Mouse (Mus musculus) G1E (cell line): Measurements from ENCODE around the gene Acer2. TPM values are rescaled to one million over a fixed set of nuclear protein-coding genes. Genes with fewer than 3 reads are reported as not detected.
A peak's percentile ranks its signal among the peaks of the same experiment; 100 is the strongest.

Source experiments
- ATAC-seq: 2 replicates; pipeline ENCODE4 v1.8.0; 2016; ENCODE audit warnings: mild to moderate bottlenecking; ENCODE audit not compliant: insufficient number of reproducible peaks, poor library complexity, low FRiP score, severe bottlenecking; ENCODE audit errors: extremely low read depth
- DNase-seq: peaks from one replicate; pipeline ENCODE4 v3.0.0; 2012; ENCODE audit warnings: low spot score
- H3K27me3 ChIP-seq: 2 replicates; pipeline ENCODE4 v1.6.1; 2012; ENCODE audit warnings: mild to moderate bottlenecking, low read length, inconsistent platforms; ENCODE audit not compliant: insufficient read depth
- H3K36me3 ChIP-seq: replicated peaks from 2 replicates; pipeline ENCODE3; 2012; ENCODE audit warnings: mild to moderate bottlenecking, inconsistent platforms
- H3K4me1 ChIP-seq: 2 replicates; pipeline ENCODE4 v1.6.1; 2012; ENCODE audit warnings: low read depth, low read length, inconsistent platforms, mixed read lengths; ENCODE audit not compliant: insufficient read depth
- H3K4me3 ChIP-seq: 2 replicates; pipeline ENCODE4 v1.5.1; 2012; ENCODE audit warnings: low read depth, mild to moderate bottlenecking, inconsistent platforms, low read length, moderate library complexity, mixed read lengths
- H3K9me3 ChIP-seq: replicated peaks from 2 replicates; pipeline ENCODE4 v1.6.1; 2012; ENCODE audit warnings: inconsistent platforms
- CTCF ChIP-seq: IDR thresholded peaks from 2 replicates; pipeline ENCODE4 v1.5.1; 2012; ENCODE audit warnings: low read depth, low read length, inconsistent platforms, mixed read lengths
- GATA1 ChIP-seq: IDR thresholded peaks from 2 replicates; pipeline ENCODE4 v1.6.1; 2012; ENCODE audit warnings: borderline replicate concordance, low read length, inconsistent platforms, mixed read lengths
- GATA2 ChIP-seq: IDR thresholded peaks from 2 replicates; pipeline ENCODE4 v1.6.1; 2012; ENCODE audit warnings: low read depth, low read length, inconsistent platforms, borderline replicate concordance
- POLR2AphosphoS5 ChIP-seq: IDR thresholded peaks from 2 replicates; pipeline ENCODE4 v1.6.1; 2012; ENCODE audit warnings: low read depth, low read length, inconsistent platforms; ENCODE audit not compliant: insufficient replicate concordance
- TAL1 ChIP-seq: conservative IDR thresholded peaks from 2 replicates; pipeline ENCODE4 v1.6.1; 2012; ENCODE audit warnings: low read depth, low read length, inconsistent platforms, mixed read lengths
- polyA plus RNA-seq: library from polyadenylated mRNA; stranded (reverse); fragments of >175 nt; gene quantifications from 2 replicates; pipeline ENCODE4 v1.2.3, GENCODE M21; 2012
- total RNA-seq, 2 experiments: library from RNA; stranded (forward) in 1 of 2; stranded (reverse) in 1 of 2; fragments of 200-1000 nt in 1 of 2; fragments of >200 nt in 1 of 2; fragmentation: Nextera tagmentation in 1 of 2; gene quantifications; 2 replicates each; pipeline ENCODE4 v1.2.3; 2014 to 2017

The Acer2 gene
- total and polyA plus RNA-seq, 3 experiments = 0.22 TPM; not detected in 2

DNA sequence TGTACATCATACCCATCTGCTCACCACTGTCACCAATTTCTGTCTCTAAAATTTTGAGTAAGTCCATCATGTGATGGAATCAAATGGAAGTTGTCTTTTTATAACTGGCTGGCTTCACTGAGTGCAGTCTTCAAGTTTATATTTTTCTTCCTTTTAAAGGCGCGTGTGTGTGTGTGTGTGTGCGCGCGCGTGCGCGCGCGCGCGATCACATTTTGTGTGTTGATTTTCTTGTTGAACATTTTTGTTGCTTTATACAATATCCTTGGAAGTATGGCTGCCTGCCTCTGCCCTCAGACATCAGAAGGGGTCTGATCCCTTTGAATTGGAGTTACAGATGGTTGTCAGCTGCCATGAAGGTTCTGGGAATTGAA, 16.1 kb upstream of the Acer2 start:
- peaks cover 33% of the 10 kb centered on the region for H3K4me1 ChIP-seq
- DNase-seq (no peak), ATAC-seq (no peak)
- no peaks in the 10 kb centered on the region for H3K9me3 ChIP-seq
- peak overlapping the region; percentile 93 for H3K4me3 ChIP-seq
- no peaks in the 10 kb centered on the region for H3K27me3 ChIP-seq
- H3K36me3 ChIP-seq = peaks cover 44% of the 10 kb centered on the region
- TF ChIP-seq CTCF = no peak
- no peak for TF ChIP-seq GATA1
- no peak for TF ChIP-seq POLR2AphosphoS5
- no peak for TF ChIP-seq TAL1
- TF ChIP-seq GATA2 = no peak

DNA sequence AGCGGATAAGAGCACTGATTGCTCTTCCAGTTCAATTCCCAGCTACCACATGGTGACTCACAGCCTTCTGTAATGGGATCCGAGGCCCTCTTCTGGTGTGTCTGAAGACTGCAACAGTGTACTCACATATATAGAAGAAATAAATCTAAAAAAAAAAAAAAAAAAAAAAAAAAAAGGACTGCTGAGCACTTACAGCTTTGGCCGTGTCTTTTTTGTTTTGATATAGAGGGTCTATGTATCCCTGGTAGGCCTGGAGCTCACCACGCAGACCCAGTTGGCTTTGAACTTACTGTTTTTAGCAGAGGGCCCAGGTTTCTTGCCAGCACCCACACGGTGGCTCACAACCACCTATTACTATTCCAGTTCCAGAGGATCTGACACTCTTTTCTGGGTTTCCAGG, 10.1 kb upstream of the Acer2 start:
- Histone ChIP-seq H3K4me3 (no peak overlapping the region), H3K9me3 (no peaks in the 10 kb centered on the region), H3K27me3 (peaks cover 21% of the 10 kb centered on the region), H3K36me3 (peaks cover 4% of the 10 kb centered on the region), H3K4me1 (peaks cover 6% of the 10 kb centered on the region)
- ATAC-seq (no peak), DNase-seq (no peak)
- TF ChIP-seq TAL1 = no peak
- no peak for TF ChIP-seq CTCF
- TF ChIP-seq GATA2 = no peak

DNA sequence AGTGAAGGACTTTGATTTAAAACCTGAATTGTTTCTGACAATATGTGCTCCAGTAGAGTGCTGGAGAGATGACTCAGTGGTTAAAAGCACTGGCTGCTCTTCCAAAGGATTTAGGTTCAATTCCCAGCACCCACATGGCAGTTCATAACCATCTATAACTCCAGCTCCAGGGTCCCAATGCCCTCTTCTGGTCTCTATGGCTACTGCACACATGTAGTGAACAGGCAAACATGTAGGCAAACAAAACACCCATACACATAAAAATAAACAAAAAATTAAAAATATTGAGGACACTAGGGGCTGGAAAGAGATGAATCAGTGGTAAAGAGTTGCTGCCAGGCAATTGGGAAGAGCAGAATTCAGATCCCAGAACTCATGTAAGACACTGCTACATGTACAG, 2.2 kb upstream of the Acer2 start:
- Histone ChIP-seq H3K36me3 (no peaks in the 10 kb centered on the region), H3K9me3 (peaks cover 4% of the 10 kb centered on the region; the same call in 1 of the 2 replicates), H3K27me3 (peaks cover 46% of the 10 kb centered on the region), H3K4me3 (no peak overlapping the region), H3K4me1 (peaks cover 9% of the 10 kb centered on the region)
- DNase-seq (no peak), ATAC-seq (no peak)
- TF ChIP-seq POLR2AphosphoS5 (no peak), GATA1 (no peak), GATA2 (no peak)

DNA sequence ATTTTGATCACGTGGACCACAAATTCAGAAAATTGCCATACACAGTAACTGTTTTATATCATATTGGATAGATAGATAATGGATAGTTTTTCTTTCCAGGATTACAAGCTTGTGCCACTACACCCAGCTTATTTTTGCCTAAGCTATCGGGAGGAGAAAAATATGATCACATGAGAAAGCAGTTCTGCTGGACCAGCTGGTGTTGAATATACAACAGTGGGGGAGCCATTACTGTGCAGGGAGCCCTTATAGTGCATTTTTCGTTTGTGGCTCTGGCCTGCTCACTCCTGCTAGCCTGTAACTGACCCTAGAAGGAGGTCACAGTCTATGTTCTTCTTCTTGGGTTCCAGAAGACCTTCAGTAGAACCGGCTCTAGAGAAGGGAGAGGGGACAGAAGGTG, 1.1 kb upstream of the Acer2 start:
- Histone ChIP-seq H3K9me3 (peaks cover 4% of the 10 kb centered on the region; the same call in 1 of the 2 replicates), H3K4me1 (peaks cover 9% of the 10 kb centered on the region), H3K36me3 (no peaks in the 10 kb centered on the region), H3K27me3 (peaks cover 42% of the 10 kb centered on the region), H3K4me3 (no peak overlapping the region)
- TF ChIP-seq CTCF = no peak
- ATAC-seq (no peak), DNase-seq (no peak)

DNA sequence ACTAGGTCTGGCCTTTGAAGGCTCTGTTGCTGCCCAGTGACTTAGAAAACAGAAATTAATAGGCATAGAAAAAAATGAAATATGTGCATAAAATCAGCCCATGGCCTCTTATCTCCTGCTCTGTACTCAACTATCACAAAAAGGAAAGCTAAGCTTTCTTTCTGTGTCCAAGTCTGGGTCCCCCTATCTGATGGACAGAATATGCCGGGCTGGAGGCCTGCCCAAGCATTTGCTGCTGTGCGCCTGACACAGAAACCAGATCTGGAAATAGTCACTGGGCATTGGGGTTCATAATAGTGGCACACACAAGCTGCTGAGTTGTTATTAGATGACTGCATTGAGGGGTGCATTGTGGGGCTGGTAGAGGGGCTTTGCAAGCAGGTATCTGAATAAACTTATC, 5.3 kb downstream of the Acer2 start:
- no peak for DNase-seq
- no peaks in the 10 kb centered on the region for H3K36me3 ChIP-seq
- H3K4me3 ChIP-seq = no peak overlapping the region
- ATAC-seq = no peak
- TF ChIP-seq TAL1 (no peak), GATA1 (no peak), CTCF (no peak), GATA2 (no peak), POLR2AphosphoS5 (no peak)
- peaks cover 22% of the 10 kb centered on the region for H3K27me3 ChIP-seq
- H3K4me1 ChIP-seq = peaks cover 5% of the 10 kb centered on the region
- H3K9me3 ChIP-seq = no peaks in the 10 kb centered on the region

DNA sequence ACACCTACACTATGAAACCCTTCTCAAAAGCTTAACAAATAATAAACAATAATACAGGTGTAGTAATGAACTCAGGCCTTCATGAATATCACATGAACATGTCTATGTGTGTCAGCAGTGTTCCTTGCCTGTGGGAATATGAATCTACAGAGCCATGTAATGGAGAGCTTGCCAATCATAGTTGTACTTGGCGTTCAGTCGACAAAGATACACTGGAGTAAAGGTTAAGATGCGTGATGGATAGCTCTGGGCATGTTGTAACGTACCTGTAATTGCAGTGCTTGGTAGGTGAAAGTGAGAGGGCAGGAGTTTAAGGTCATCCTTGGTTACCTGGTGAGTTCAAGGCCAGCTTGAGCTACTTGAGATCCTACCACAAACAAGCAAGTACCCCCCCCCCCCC, 7.0 kb downstream of the Acer2 start:
- Histone ChIP-seq H3K9me3 (no peaks in the 10 kb centered on the region), H3K27me3 (peaks cover 9% of the 10 kb centered on the region; the same call in 1 of the 2 replicates), H3K4me3 (no peak overlapping the region), H3K36me3 (no peaks in the 10 kb centered on the region), H3K4me1 (0 out of 2 replicates have a peak, but pooled peaks cover 2% of the 10 kb centered on the region)
- DNase-seq = no peak
- TF ChIP-seq POLR2AphosphoS5 (no peak), GATA2 (no peak), GATA1 (no peak), CTCF (no peak), TAL1 (no peak)
- ATAC-seq = no peak

DNA sequence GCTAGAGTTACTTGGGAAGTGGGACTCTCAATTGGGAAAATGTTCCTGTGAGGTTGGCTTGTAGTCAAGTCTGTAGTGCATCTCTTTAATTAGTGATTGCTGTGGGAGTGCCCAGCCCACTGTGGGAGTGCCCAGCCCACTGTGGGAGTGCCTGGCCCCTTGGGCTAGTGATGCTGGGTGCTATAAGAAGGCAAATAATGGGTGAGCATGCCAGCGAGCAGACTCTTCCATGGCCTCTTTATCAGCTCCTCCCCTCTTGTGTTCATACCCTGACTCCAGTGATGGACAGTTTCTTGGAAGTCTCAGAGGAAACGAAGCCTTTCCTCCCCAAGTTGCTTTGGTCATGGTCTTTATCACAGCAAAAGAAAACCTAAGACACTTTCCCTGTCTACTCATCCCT, 8.2 kb downstream of the Acer2 start:
- no peak for TF ChIP-seq TAL1
- no peak for TF ChIP-seq GATA2
- no peak for TF ChIP-seq GATA1
- no peak for TF ChIP-seq CTCF
- TF ChIP-seq POLR2AphosphoS5 = no peak
- Histone ChIP-seq H3K36me3 (no peaks in the 10 kb centered on the region), H3K4me1 (0 out of 2 replicates have a peak, but pooled peaks cover 2% of the 10 kb centered on the region), H3K4me3 (no peak overlapping the region), H3K27me3 (peaks cover 3% of the 10 kb centered on the region; the same call in 1 of the 2 replicates), H3K9me3 (no peaks in the 10 kb centered on the region)
- no peak for DNase-seq
- no peak for ATAC-seq
